ENCODE assay signal across 10 mouse cellular contexts in genomic region chr14:51069617-51070016, GRCm38 (mm10). TPM values are rescaled to one million over a fixed set of nuclear protein-coding genes. Genes with fewer than 3 reads are reported as not detected.
A peak's percentile ranks its signal among the peaks of the same experiment; 100 is the strongest.
DNase-seq lines count a peak whose midpoint lies in the region; ATAC-seq and TF ChIP-seq lines count a peak whose summit lies in the region.
"Had no signal": no experiment of that assay in that cellular context is flagged by ENCODE, and none has a peak within 500 bp of the region (broad histone marks: within the 10 kb centered on the region; RNA-seq: fewer than 3 reads in every experiment).

No protein-coding gene starts in this region.

- H3K4me3 ChIP-seq in heart, postnatal 0 days (ENCODE audit: low read depth, low read length) = no peak overlapping the region
- H3K4me3 ChIP-seq in liver, embryonic 14.5 days (ENCODE audit: insufficient read depth in 1 of 2, low read depth in 2 of 2, low read length in 2 of 2) = no peak overlapping the region
- H3K4me3 ChIP-seq: hindbrain, embryonic 15.5 days; neural tube, embryonic 12.5 days had no signal

- no peaks in the 10 kb centered on the region for H3K36me3 ChIP-seq in heart, postnatal 0 days (replicated peaks; ENCODE audit: control insufficient read depth, insufficient read depth, low read length)
- no peaks in the 10 kb centered on the region for H3K36me3 ChIP-seq in liver, embryonic 14.5 days (replicated peaks; ENCODE audit: control insufficient read depth, insufficient read depth, low read depth)
- H3K36me3 ChIP-seq: hindbrain, embryonic 15.5 days; neural tube, embryonic 12.5 days had no signal

- 0 out of 2 replicates have a peak, but pooled peaks have one; percentile 25 for TF ChIP-seq CTCF in heart, postnatal 0 days (IDR thresholded peaks at IDR 0.05; ENCODE audit: low read depth)
- peak; percentile 70 for TF ChIP-seq CTCF in liver, embryonic 14.5 days (IDR thresholded peaks at IDR 0.05; ENCODE audit: low read depth)

- no peak for ATAC-seq in heart, postnatal 0 days (ENCODE audit: insufficient read depth, low read depth)
- no peak for ATAC-seq in liver, embryonic 14.5 days (ENCODE audit: insufficient read depth)

- TF ChIP-seq EP300 in heart, postnatal 0 days (IDR thresholded peaks at IDR 0.05; ENCODE audit: low read depth) = no peak
- no peak for TF ChIP-seq EP300 in liver, embryonic 14.5 days (IDR thresholded peaks at IDR 0.05; ENCODE audit: low read depth)

- H3K4me2 ChIP-seq in heart, postnatal 0 days (ENCODE audit: low read depth, low read length) = no peak overlapping the region
- no peak overlapping the region for H3K4me2 ChIP-seq in liver, embryonic 14.5 days (ENCODE audit: low read depth)
- H3K4me2 ChIP-seq: hindbrain, embryonic 15.5 days; neural tube, embryonic 12.5 days had no signal

- no peak overlapping the region for H3K27ac ChIP-seq in heart, postnatal 0 days (ENCODE audit: low read depth)
- H3K27ac ChIP-seq in liver, embryonic 14.5 days = no peak overlapping the region
- H3K27ac ChIP-seq: hindbrain, embryonic 15.5 days; neural tube, embryonic 12.5 days had no signal

- WGBS in heart, postnatal 0 days = 91% methylated on average over 2 of the region's 2 CpGs
- 60% methylated on average over 2 of the region's 2 CpGs for WGBS in liver, embryonic 14.5 days (ENCODE audit: insufficient replicate concordance)

- no peak for DNase-seq in heart, postnatal 0 days (ENCODE audit: low spot score)
- no peak for DNase-seq in heart, adult 8-10 months (ENCODE audit: low spot score)
- DNase-seq in 3T3-L1 (ENCODE audit: low read depth, low spot score) (peak; percentile 72), NIH3T3 (ENCODE audit: low read depth) (peak; percentile 67)
- peak in 2 of 3 experiments; percentile 57 to 61 for DNase-seq in liver, embryonic 14.5 days (ENCODE audit: low read depth in 3 of 3, low spot score in 3 of 3)
- peak; percentile 66 for DNase-seq in thymus, postnatal 14 days
- DNase-seq in layer of hippocampus, adult 9-11 months = no peak
- no peak for DNase-seq in right cerebral cortex, postnatal 10 days (ENCODE audit: low spot score in 2 of 2)

- H3K9ac ChIP-seq in heart, postnatal 0 days (replicated peaks; ENCODE audit: low read depth, low read length) = no peak overlapping the region
- no peak overlapping the region for H3K9ac ChIP-seq in liver, embryonic 14.5 days (replicated peaks)
- H3K9ac ChIP-seq: hindbrain, embryonic 15.5 days; neural tube, embryonic 12.5 days had no signal

- H3K27me3 ChIP-seq in heart, postnatal 0 days (ENCODE audit: control insufficient read depth, insufficient read depth, low read length) = no peaks in the 10 kb centered on the region
- H3K27me3 ChIP-seq in liver, embryonic 14.5 days (ENCODE audit: control insufficient read depth, insufficient read depth, low read length) = no peaks in the 10 kb centered on the region; the same call in 1 of the 2 replicates
- H3K27me3 ChIP-seq: hindbrain, embryonic 15.5 days; neural tube, embryonic 12.5 days had no signal

- H3K4me1 ChIP-seq in heart, postnatal 0 days (ENCODE audit: control insufficient read depth, insufficient read depth) = no peaks in the 10 kb centered on the region; the same call in none of the 2 replicates
- peaks cover 2 to 4% of the 10 kb centered on the region in 2 experiments; a peak in 2 of 4 replicates for H3K4me1 ChIP-seq in liver, embryonic 14.5 days (replicated peaks; ENCODE audit: control insufficient read depth in 2 of 2, insufficient read depth in 2 of 2, low read length in 1 of 2)

- no peaks in the 10 kb centered on the region for H3K9me3 ChIP-seq in heart, postnatal 0 days (replicated peaks; ENCODE audit: control insufficient read depth, low read length)
- no peaks in the 10 kb centered on the region for H3K9me3 ChIP-seq in liver, embryonic 14.5 days (ENCODE audit: control insufficient read depth, low read length)
- H3K9me3 ChIP-seq: hindbrain, embryonic 15.5 days; neural tube, embryonic 12.5 days had no signal

RNA-seq across cellular contexts. Expression of gene Olfr750, which starts 4.6 kb away (rescaled TPM):
- not detected in 2 replicates for total RNA-seq in heart, postnatal 0 days (2014; rRNA removed; ENCODE audit: low replicate concordance)
- not detected in 2 replicates for polyA plus RNA-seq in heart, postnatal 0 days (2015; fragmentation: Nextera tagmentation; extraction: Ambion mirVana)
- not detected for total RNA-seq in heart, adult 8-10 months (2022)
- polyA plus RNA-seq in liver, embryonic 14.5 days (2012; rRNA removed) = not detected in 2 replicates
- polyA plus RNA-seq in liver, embryonic 14.5 days (2014; fragmentation: Nextera tagmentation; extraction: Ambion mirVana) = not detected in 2 replicates
- polyA plus RNA-seq: neural tube, embryonic 12.5 days had no signal

RNA-seq across cellular contexts. Expression of gene Rnase12, which starts 12.2 kb away (rescaled TPM):
- total RNA-seq in heart, postnatal 0 days (2014; rRNA removed; ENCODE audit: low replicate concordance) = not detected in 2 replicates
- 0.40 TPM in 1 of 2 replicates, not detected in the other for polyA plus RNA-seq in heart, postnatal 0 days (2015; fragmentation: Nextera tagmentation; extraction: Ambion mirVana)
- not detected for total RNA-seq in heart, adult 8-10 months (2022)
- polyA plus RNA-seq in liver, embryonic 14.5 days (2012; rRNA removed) = 0.69 and 0.95 TPM in 2 replicates
- 0.91 and 1.8 TPM in 2 replicates for polyA plus RNA-seq in liver, embryonic 14.5 days (2014; fragmentation: Nextera tagmentation; extraction: Ambion mirVana)
- polyA plus RNA-seq: hindbrain, embryonic 15.5 days; neural tube, embryonic 12.5 days had no signal

RNA-seq across cellular contexts. Expression of gene Rnase11, which starts 19.7 kb away (rescaled TPM):
- total RNA-seq in heart, postnatal 0 days (2014; rRNA removed; ENCODE audit: low replicate concordance) = not detected in 2 replicates
- polyA plus RNA-seq in heart, postnatal 0 days (2015; fragmentation: Nextera tagmentation; extraction: Ambion mirVana) = not detected in 2 replicates
- not detected for total RNA-seq in heart, adult 8-10 months (2022)
- not detected in 2 replicates for polyA plus RNA-seq in liver, embryonic 14.5 days (2012; rRNA removed)
- polyA plus RNA-seq in liver, embryonic 14.5 days (2014; fragmentation: Nextera tagmentation; extraction: Ambion mirVana) = not detected in 2 replicates
- polyA plus RNA-seq: hindbrain, embryonic 15.5 days; neural tube, embryonic 12.5 days had no signal

RNA-seq across cellular contexts. Expression of gene Rnase4, which starts 21.3 kb away (rescaled TPM):
- 53.3 and 58.1 TPM in 2 replicates for total RNA-seq in heart, postnatal 0 days (2014; rRNA removed; ENCODE audit: low replicate concordance)
- 29.1 and 32.5 TPM in 2 replicates for polyA plus RNA-seq in heart, postnatal 0 days (2015; fragmentation: Nextera tagmentation; extraction: Ambion mirVana)
- 10 to 100 TPM; 38.7 to 52.9 (median 46.5) TPM for total RNA-seq in heart, adult 8-10 months (2022)
- polyA plus RNA-seq in liver, embryonic 14.5 days (2012; rRNA removed) = 12.8 and 15.0 TPM in 2 replicates
- 20.2 and 21.9 TPM in 2 replicates for polyA plus RNA-seq in liver, embryonic 14.5 days (2014; fragmentation: Nextera tagmentation; extraction: Ambion mirVana)

RNA-seq across cellular contexts. Expression of gene Ang, which starts 21.3 kb away (rescaled TPM):
- total RNA-seq in heart, postnatal 0 days (2014; rRNA removed; ENCODE audit: low replicate concordance) = 9.3 TPM in 1 of 2 replicates, not detected in the other
- 2.6 and 2.9 TPM in 2 replicates for polyA plus RNA-seq in heart, postnatal 0 days (2015; fragmentation: Nextera tagmentation; extraction: Ambion mirVana)
- total RNA-seq in heart, adult 8-10 months (2022) = 1 to 10 TPM; 3.6 to 9.2 (median 4.9) TPM
- 3.3 and 3.4 TPM in 2 replicates for polyA plus RNA-seq in liver, embryonic 14.5 days (2012; rRNA removed)
- polyA plus RNA-seq in liver, embryonic 14.5 days (2014; fragmentation: Nextera tagmentation; extraction: Ambion mirVana) = 5.4 and 7.1 TPM in 2 replicates

Comparison
In these comparisons a context has a peak if more than half of its experiments do, and no peak if none do; other contexts are left out.
1. DNase-seq: peak in 3T3-L1 (single experiment), NIH3T3 (single experiment), liver, embryonic 14.5 days (2 of 3) and thymus, postnatal 14 days (single experiment); none in heart, postnatal 0 days (single experiment), heart, adult 8-10 months (single experiment), layer of hippocampus, adult 9-11 months (single experiment) and right cerebral cortex, postnatal 10 days (0 of 2).